Mouse (Mus musculus): ENCODE measurements at regions not wholly inside any gene's neighbourhood (a gene's known extent, or its start where the extent isn't known, plus 50 kb on each side); places are given as distances from the start of the nearest gene placed in this dataset.

GRCm38 (mm10) chr2:9386566-9386965 is 494.5 kb upstream of the 4930412O13Rik start:
- no peaks in the 10 kb centered on the region for H3K36me3 ChIP-seq
- H3K27me3 ChIP-seq: no peaks in the 10 kb centered on the region
- H3K4me2 ChIP-seq: no peak overlapping the region
- H3K4me1 ChIP-seq: no peaks in the 10 kb centered on the region
- 81% methylated on average over 2 of the region's 2 CpGs for WGBS
- H3K9me3 ChIP-seq (replicated peaks): no peaks in the 10 kb centered on the region
- H3K4me3 ChIP-seq (replicated peaks): no peak overlapping the region
- no peak overlapping the region for H3K27ac ChIP-seq
- H3K9ac ChIP-seq: no peak overlapping the region
- ATAC-seq (replicated peaks; ENCODE audit: low FRiP score): no peak

- no peak overlapping the region for H3K4me2 ChIP-seq
- H3K9ac ChIP-seq: no peak overlapping the region
- no peak overlapping the region for H3K27ac ChIP-seq
- H3K4me1 ChIP-seq: no peaks in the 10 kb centered on the region
- H3K4me3 ChIP-seq (replicated peaks): no peak overlapping the region
- H3K36me3 ChIP-seq: no peaks in the 10 kb centered on the region
- H3K27me3 ChIP-seq: no peaks in the 10 kb centered on the region
- no peaks in the 10 kb centered on the region for H3K9me3 ChIP-seq (replicated peaks)
- ATAC-seq (replicated peaks; ENCODE audit: low FRiP score): no peak
- WGBS: 41% methylated on average over 3 of the region's 3 CpGs
Observed at GRCm38 (mm10) chr2:9388058-9388457, 493.0 kb upstream of the 4930412O13Rik start.

- Histone ChIP-seq H3K27ac (no peak overlapping the region), H3K4me3 (replicated peaks) (no peak overlapping the region), H3K36me3 (no peaks in the 10 kb centered on the region), H3K27me3 (no peaks in the 10 kb centered on the region), H3K4me1 (no peaks in the 10 kb centered on the region), H3K9me3 (replicated peaks) (no peaks in the 10 kb centered on the region), H3K9ac (no peak overlapping the region), H3K4me2 (no peak overlapping the region)
- WGBS: 80% methylated on average over 9 of the region's 9 CpGs
- no peak for ATAC-seq (replicated peaks; ENCODE audit: low FRiP score)
Observed at GRCm38 (mm10) chr2:9395379-9395999, 485.6 kb upstream of the 4930412O13Rik start.

DNA sequence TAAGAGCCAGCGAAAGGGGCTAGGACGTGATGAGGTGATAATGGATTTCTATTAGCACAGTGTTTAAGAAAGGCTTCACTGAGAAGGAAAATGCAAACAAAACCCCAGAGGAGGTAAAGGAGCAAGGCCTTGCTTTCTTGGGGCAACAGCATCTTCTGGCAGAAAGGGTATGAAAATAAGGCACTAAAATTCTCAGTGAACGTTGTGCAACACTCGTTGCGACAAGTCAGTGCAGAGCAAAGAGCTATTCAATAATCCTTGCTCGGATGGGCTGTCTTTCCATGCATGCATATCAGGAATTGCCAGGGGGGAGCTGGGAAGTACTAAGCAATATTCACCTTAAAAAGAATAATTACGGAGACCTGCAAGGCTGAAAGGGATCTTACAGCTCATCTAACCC is 479.6 kb upstream of the 4930412O13Rik start:
- no peaks in the 10 kb centered on the region for H3K36me3 ChIP-seq
- no peak overlapping the region for H3K4me2 ChIP-seq
- ATAC-seq (replicated peaks; ENCODE audit: low FRiP score): no peak
- H3K4me1 ChIP-seq: no peaks in the 10 kb centered on the region
- H3K9me3 ChIP-seq (replicated peaks): no peaks in the 10 kb centered on the region
- H3K9ac ChIP-seq: no peak overlapping the region
- H3K27me3 ChIP-seq: no peaks in the 10 kb centered on the region
- no peak overlapping the region for H3K4me3 ChIP-seq (replicated peaks)
- WGBS: 89% methylated on average over 7 of the region's 7 CpGs
- no peak overlapping the region for H3K27ac ChIP-seq

DNA sequence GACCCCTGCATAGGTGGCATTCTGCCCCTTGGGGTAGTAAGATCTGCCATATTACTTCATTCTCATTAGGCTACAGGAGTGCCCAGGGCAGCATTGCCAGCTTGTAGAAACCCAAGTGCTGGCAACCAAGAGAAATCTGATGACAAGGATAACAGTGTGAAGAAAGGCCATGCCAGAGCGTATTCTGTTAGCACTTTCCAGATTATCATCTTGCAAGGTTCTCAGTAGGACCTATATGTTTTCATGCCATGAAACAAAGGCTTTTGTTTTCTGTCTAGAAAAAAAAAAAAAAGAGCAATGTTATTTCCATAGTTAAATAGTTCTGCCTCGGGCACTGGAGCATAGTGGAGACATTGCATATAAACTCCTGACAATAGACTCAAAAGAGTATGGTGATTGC is 478.8 kb upstream of the 4930412O13Rik start:
- no peak overlapping the region for H3K27ac ChIP-seq
- H3K36me3 ChIP-seq: no peaks in the 10 kb centered on the region
- no peak overlapping the region for H3K4me3 ChIP-seq (replicated peaks)
- H3K9me3 ChIP-seq (replicated peaks): no peaks in the 10 kb centered on the region
- no peaks in the 10 kb centered on the region for H3K4me1 ChIP-seq
- ATAC-seq (replicated peaks; ENCODE audit: low FRiP score): no peak
- peaks cover 2% of the 10 kb centered on the region; the same call in 1 of the 2 replicates for H3K27me3 ChIP-seq
- 68% methylated on average over 2 of the region's 2 CpGs for WGBS
- H3K4me2 ChIP-seq: no peak overlapping the region
- no peak overlapping the region for H3K9ac ChIP-seq

DNA sequence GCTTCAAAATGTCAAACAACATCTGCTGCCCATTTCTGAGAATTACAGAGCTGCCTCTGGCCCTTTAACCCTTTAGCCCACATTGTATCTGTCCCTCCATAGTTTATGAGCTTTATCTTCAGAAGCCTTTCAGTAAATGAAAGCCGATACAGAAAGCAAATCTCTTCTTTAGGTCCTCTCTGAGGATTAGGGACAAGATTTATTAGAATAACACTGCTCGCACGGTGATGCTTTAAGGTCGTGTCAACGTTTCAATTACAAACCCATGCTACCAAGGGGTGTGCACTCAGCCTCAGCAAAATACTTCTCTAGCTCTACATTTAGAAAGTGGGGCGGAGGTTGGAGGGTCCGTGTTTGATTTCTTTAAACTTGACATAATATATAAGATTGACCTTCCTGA is 472.0 kb upstream of the 4930412O13Rik start:
- Histone ChIP-seq H3K4me2 (peak overlapping the region; percentile 7; the same call in 1 of the 2 replicates), H3K9ac (no peak overlapping the region), H3K27me3 (peaks cover 15% of the 10 kb centered on the region; the same call in 1 of the 2 replicates), H3K36me3 (no peaks in the 10 kb centered on the region), H3K27ac (no peak overlapping the region), H3K4me1 (peaks cover 6% of the 10 kb centered on the region; the same call in 1 of the 2 replicates), H3K4me3 (replicated peaks) (no peak overlapping the region), H3K9me3 (replicated peaks) (no peaks in the 10 kb centered on the region)
- WGBS: 21% methylated on average over 7 of the region's 7 CpGs
- peak; percentile 84 for ATAC-seq (replicated peaks; ENCODE audit: low FRiP score)

DNA sequence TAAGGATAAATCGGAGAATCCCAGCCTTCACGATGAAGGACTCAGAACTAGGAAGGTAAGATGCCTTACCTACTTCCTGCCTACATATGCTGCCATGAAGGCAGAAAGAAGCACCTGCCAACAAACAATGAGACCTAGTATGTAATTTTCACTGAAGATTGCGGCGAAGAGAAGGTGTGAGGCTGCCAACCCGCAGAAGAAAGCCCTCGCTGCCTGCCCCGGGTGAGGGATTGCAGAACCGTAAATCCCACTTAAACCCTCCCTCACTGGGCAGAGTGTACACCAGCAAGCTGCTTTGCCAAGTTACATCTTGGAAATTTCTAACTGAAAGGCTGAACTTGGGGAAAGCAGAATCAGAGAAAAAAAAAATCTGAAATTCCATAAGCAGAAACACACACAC is 458.4 kb upstream of the 4930412O13Rik start:
- no peak overlapping the region for H3K4me3 ChIP-seq (replicated peaks)
- H3K27ac ChIP-seq: no peak overlapping the region
- H3K4me2 ChIP-seq: no peak overlapping the region
- no peak overlapping the region for H3K9ac ChIP-seq
- 78% methylated on average over 8 of the region's 8 CpGs for WGBS
- no peaks in the 10 kb centered on the region for H3K9me3 ChIP-seq (replicated peaks)
- no peaks in the 10 kb centered on the region for H3K36me3 ChIP-seq
- ATAC-seq (replicated peaks; ENCODE audit: low FRiP score): no peak
- no peaks in the 10 kb centered on the region for H3K27me3 ChIP-seq
- H3K4me1 ChIP-seq: no peaks in the 10 kb centered on the region

GRCm38 (mm10) chr2:9423534-9423933 is 457.5 kb upstream of the 4930412O13Rik start:
- no peak overlapping the region for H3K4me3 ChIP-seq (replicated peaks)
- H3K27ac ChIP-seq: no peak overlapping the region
- H3K36me3 ChIP-seq: no peaks in the 10 kb centered on the region
- 41% methylated on average over 7 of the region's 7 CpGs for WGBS
- no peaks in the 10 kb centered on the region for H3K4me1 ChIP-seq
- H3K4me2 ChIP-seq: no peak overlapping the region
- no peaks in the 10 kb centered on the region for H3K9me3 ChIP-seq (replicated peaks)
- no peaks in the 10 kb centered on the region for H3K27me3 ChIP-seq
- no peak for ATAC-seq (replicated peaks; ENCODE audit: low FRiP score)
- H3K9ac ChIP-seq: no peak overlapping the region

DNA sequence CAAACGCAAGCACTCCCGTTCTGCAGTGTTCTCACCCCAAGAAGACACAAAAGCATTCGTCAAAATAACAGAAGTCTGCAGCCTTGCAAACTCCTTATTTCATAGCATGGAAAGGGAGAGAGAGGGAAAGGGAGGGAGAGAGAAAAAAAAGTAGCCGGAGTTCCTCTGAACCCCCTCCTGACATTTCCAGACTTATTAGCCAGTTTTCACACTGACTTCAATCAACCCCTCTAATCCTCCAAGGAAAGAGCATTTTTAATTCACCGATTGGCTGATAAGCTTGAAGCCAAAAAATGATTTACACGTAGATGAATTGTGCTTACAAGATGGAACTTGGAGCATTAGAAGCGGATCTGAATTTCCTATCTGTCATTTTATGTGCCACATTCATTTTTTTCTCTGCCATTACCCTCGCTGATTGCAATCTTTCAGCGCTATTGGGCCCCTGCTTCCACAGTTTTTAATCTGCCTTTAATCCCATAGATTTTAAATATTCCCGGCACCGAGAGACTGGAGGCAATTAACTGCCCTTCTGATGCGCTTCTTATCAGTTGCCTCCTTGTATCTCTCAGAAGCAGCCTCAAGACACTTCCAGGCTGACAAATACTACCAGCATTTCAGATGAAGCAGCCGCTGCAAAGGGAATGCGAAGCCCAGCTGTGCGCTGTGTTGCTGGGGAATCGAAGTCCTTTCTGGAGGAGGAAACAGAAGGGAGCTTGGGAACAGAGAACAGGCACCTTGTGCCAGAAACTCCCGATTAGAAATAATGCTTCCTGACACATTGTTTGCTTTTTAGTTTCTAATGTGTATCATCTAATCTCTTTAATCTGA is 447.7 kb upstream of the 4930412O13Rik start:
- no peak overlapping the region for H3K4me2 ChIP-seq

GRCm38 (mm10) chr2:9435155-9435872 is 445.7 kb upstream of the 4930412O13Rik start:
- Histone ChIP-seq H3K4me1 (no peaks in the 10 kb centered on the region), H3K36me3 (no peaks in the 10 kb centered on the region), H3K9ac (no peak overlapping the region), H3K27me3 (peaks cover 18% of the 10 kb centered on the region; the same call in 1 of the 2 replicates), H3K4me2 (no peak overlapping the region), H3K4me3 (replicated peaks) (no peak overlapping the region), H3K9me3 (replicated peaks) (no peaks in the 10 kb centered on the region), H3K27ac (no peak overlapping the region)
- no peak for ATAC-seq (replicated peaks; ENCODE audit: low FRiP score)
- WGBS: 66% methylated on average over 9 of the region's 9 CpGs

More for the DNA sequence above, 447.7 kb upstream of the 4930412O13Rik start:
- peaks cover 18% of the 10 kb centered on the region; the same call in 1 of the 2 replicates for H3K27me3 ChIP-seq
- no peaks in the 10 kb centered on the region for H3K4me1 ChIP-seq
- H3K4me3 ChIP-seq (replicated peaks): no peak overlapping the region
- no peak for ATAC-seq (replicated peaks; ENCODE audit: low FRiP score)
- no peak overlapping the region for H3K27ac ChIP-seq
- no peaks in the 10 kb centered on the region for H3K9me3 ChIP-seq (replicated peaks)
- WGBS: 35% methylated on average over 17 of the region's 17 CpGs
- H3K36me3 ChIP-seq: no peaks in the 10 kb centered on the region
- H3K9ac ChIP-seq: no peak overlapping the region

- Histone ChIP-seq H3K4me1 (no peaks in the 10 kb centered on the region), H3K4me3 (replicated peaks) (no peak overlapping the region), H3K36me3 (no peaks in the 10 kb centered on the region), H3K27me3 (no peaks in the 10 kb centered on the region), H3K9ac (no peak overlapping the region), H3K27ac (no peak overlapping the region), H3K9me3 (replicated peaks) (no peaks in the 10 kb centered on the region), H3K4me2 (no peak overlapping the region)
- no peak for ATAC-seq (replicated peaks; ENCODE audit: low FRiP score)
Observed at GRCm38 (mm10) chr2:9443103-9443502, 437.9 kb upstream of the 4930412O13Rik start.

DNA sequence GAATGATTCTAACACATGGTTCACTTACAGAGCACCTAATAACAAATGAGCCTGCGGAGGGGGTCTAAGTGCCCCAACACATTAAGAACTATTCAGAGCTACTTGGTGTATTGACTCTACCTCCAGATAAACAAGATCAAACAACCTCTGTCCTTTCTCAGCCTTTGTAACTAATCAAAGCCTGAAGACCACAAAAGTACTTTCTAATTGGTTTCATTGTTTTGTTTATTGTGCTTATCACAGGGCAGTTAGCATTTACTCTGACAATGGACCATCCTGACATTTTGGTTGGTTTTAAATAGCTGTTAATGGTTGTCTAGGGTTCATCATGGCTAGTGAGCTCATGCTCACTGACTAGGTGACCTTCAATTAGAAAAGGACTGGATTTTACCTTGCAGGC is 435.2 kb upstream of the 4930412O13Rik start:
- H3K9ac ChIP-seq: no peak overlapping the region
- WGBS: 92% methylated on average over 1 of the region's 1 CpGs
- ATAC-seq (replicated peaks; ENCODE audit: low FRiP score): no peak
- no peak overlapping the region for H3K4me3 ChIP-seq (replicated peaks)
- no peak overlapping the region for H3K4me2 ChIP-seq
- no peaks in the 10 kb centered on the region for H3K36me3 ChIP-seq
- H3K4me1 ChIP-seq: no peaks in the 10 kb centered on the region
- no peaks in the 10 kb centered on the region for H3K27me3 ChIP-seq
- no peak overlapping the region for H3K27ac ChIP-seq
- H3K9me3 ChIP-seq (replicated peaks): no peaks in the 10 kb centered on the region

Data from kidney, embryonic 15.5 days (tissue).